Mouse (Mus musculus): Measurements from ENCODE around the gene Itch.
"Not testable (repeated sequence)": the region's sequence is repeated elsewhere in the genome, so short reads cannot be mapped to it uniquely, and the experiment has no call there.

Gene Itch

GRCm38 (mm10) chr2:155115216-155115830 is 18.0 kb upstream of the Itch start:
- H3K27me3 ChIP-seq (ENCODE audit: control insufficient read depth, insufficient read depth, low read length, poor library complexity, severe bottlenecking) = no peaks in the 10 kb centered on the region
- H3K36me3 ChIP-seq (ENCODE audit: control insufficient read depth, insufficient read depth, low read length, poor library complexity, severe bottlenecking) = no peaks in the 10 kb centered on the region
- DNase-seq (ENCODE audit: low read depth, low spot score) = no peak

DNA sequence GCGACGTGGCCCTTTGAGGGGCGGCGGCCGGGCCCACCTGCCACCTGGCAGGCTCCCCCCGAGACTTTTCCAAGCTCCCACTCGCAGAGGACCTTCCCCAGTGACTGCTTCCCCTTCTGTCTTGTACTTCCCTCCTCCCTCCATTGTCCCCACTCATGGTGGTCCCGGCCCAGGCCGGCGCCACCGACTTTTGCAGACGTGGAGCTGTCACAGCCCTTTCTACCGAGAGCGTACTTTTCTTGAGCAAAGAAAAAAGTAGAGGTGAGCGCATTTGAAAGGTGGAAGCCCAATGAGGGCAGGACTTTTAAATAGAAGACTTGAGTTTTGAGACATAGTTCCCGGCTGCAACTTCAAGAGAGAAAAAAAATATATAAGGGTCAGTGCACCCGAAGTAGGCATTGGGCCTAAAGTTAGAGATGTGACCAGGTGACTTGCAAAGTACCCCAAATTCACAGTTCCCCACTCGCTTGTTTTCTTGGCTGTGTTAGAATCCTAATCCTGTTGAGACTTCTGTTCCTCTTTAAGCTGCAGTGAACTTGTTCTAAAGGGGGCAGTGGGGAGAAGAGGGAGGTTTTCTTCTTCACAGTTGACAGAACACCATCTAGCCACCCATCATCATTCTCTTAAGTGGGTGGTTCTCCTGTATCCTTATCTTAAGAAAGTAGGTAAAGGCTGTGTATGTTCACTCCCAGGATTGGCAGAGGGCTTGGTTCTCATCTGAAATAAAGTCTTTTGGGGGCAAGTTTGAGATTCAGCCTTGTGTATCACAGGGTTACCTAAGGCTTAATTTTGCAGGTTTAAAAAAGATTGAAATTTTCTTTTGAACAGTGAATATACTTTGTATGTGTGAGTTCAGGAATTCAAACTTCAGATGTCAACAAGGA is 910 bp downstream of the Itch start:
- no peaks in the 10 kb centered on the region; the same call in 1 of the 2 replicates for H3K36me3 ChIP-seq (ENCODE audit: control insufficient read depth, insufficient read depth, low read length, poor library complexity, severe bottlenecking)
- no peaks in the 10 kb centered on the region for H3K27me3 ChIP-seq (ENCODE audit: control insufficient read depth, insufficient read depth, low read length, poor library complexity, severe bottlenecking)
- DNase-seq (ENCODE audit: low read depth, low spot score) = peak; percentile 46

- no peaks in the 10 kb centered on the region for H3K27me3 ChIP-seq (ENCODE audit: control insufficient read depth, insufficient read depth, low read length, poor library complexity, severe bottlenecking)
- no peaks in the 10 kb centered on the region; the same call in 1 of the 2 replicates for H3K36me3 ChIP-seq (ENCODE audit: control insufficient read depth, insufficient read depth, low read length, poor library complexity, severe bottlenecking)
- DNase-seq (ENCODE audit: low read depth, low spot score) = peak; percentile 26
Measured at GRCm38 (mm10) chr2:155135092-155135491, 1.8 kb downstream of the Itch start.

DNA sequence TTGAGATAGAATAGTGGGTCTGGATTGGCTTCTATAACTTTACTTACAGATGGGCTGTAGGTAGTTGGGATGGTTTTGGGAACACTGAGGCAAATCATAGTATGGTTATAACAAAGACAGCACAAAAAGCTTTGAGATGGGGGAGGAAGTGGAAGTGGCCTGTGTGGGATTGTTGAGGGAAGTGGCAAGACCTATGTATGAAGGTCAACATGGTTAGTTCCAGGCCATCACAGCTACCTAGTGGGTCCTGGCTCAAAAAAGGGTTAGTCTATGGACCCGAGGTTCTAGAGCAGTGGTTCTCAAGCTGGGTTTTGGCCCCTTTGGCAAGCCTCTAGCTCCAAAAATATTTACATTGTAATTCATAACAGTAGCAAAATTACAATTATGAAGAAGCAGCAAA is 2.2 kb downstream of the Itch start:
- peak; percentile 24 for DNase-seq (ENCODE audit: low read depth, low spot score)
- H3K27me3 ChIP-seq (ENCODE audit: control insufficient read depth, insufficient read depth, low read length, poor library complexity, severe bottlenecking) = no peaks in the 10 kb centered on the region
- no peaks in the 10 kb centered on the region; the same call in 1 of the 2 replicates for H3K36me3 ChIP-seq (ENCODE audit: control insufficient read depth, insufficient read depth, low read length, poor library complexity, severe bottlenecking)

- DNase-seq (ENCODE audit: low read depth, low spot score) = no peak
- H3K36me3 ChIP-seq (ENCODE audit: control insufficient read depth, insufficient read depth, low read length, poor library complexity, severe bottlenecking) = peaks cover 2% of the 10 kb centered on the region
- H3K27me3 ChIP-seq (ENCODE audit: control insufficient read depth, insufficient read depth, low read length, poor library complexity, severe bottlenecking) = no peaks in the 10 kb centered on the region
Measured at GRCm38 (mm10) chr2:155140986-155141385, 7.7 kb downstream of the Itch start.

- Histone ChIP-seq H3K36me3 (ENCODE audit: control insufficient read depth, insufficient read depth, low read length, poor library complexity, severe bottlenecking) (peaks cover 2% of the 10 kb centered on the region), H3K27me3 (ENCODE audit: control insufficient read depth, insufficient read depth, low read length, poor library complexity, severe bottlenecking) (no peaks in the 10 kb centered on the region)
- no peak for DNase-seq (ENCODE audit: low read depth, low spot score)
Measured at GRCm38 (mm10) chr2:155142025-155142555, 8.8 kb downstream of the Itch start.

DNA sequence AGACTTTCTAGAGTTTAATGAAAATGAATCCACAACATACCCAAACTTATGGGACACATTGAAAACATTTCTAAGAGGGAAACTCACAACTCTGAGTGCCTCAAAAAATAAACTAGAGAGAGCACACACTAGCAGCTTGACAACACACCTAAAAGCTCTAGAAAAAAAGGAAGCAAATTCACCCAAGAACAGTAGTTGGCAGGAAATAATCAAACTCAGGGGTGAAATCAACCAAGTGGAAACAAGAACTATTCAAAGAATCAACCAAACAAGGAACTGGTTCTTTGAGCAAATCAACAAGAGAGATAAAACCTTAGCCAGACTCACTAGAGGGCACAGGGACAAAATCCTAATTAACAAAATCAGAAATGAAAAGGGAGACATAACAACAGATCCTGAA is 16.0 kb downstream of the Itch start:
- H3K36me3 ChIP-seq (ENCODE audit: control insufficient read depth, insufficient read depth, low read length, poor library complexity, severe bottlenecking); H3K27me3 ChIP-seq (ENCODE audit: control insufficient read depth, insufficient read depth, low read length, poor library complexity, severe bottlenecking): not testable (repeated sequence)
- peak; percentile 49 for DNase-seq (ENCODE audit: low read depth, low spot score)

DNA sequence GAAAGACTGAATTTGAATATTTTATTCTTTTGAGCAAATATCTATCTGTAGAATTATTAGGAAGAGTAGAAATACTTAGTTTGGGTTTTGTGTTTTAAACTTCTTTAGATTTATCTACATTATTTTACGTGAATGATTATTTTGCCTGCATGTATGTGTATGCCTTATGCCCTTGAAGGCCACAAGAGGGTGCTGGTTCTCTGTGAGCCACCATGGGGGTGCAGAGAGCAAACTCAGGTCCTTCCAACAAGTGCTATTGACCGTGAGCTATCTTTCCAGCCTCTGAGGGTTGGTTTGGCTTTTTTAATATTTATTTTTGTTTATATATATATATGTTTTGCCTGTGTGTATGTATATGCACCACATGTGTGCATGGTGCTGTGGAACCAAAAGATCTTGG is 74.1 kb downstream of the Itch start:
- peak; percentile 70 for DNase-seq (ENCODE audit: low read depth, low spot score)
- H3K36me3 ChIP-seq (ENCODE audit: control insufficient read depth, insufficient read depth, low read length, poor library complexity, severe bottlenecking) = peaks cover 15% of the 10 kb centered on the region; the same call in 1 of the 2 replicates
- H3K27me3 ChIP-seq (ENCODE audit: control insufficient read depth, insufficient read depth, low read length, poor library complexity, severe bottlenecking) = no peaks in the 10 kb centered on the region

DNA sequence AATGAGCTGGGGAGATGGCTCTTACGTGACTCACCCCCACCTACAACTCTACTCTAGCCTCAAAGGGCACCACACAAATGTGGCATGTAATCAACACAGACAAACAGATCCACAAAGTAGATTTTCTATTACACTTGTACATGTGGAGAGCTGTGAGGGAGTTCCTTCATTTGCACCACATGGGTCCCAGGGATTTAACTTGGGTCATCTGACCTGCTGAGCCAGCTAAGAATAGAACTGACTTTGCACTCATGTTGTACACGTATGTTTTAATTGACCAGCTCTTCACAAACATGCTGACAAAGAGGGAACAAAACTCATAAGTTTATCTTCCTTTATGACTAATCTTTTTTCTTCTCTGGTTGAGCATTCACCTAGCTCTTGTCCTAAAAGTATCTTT is 89.8 kb downstream of the Itch start:
- no peak for DNase-seq (ENCODE audit: low read depth, low spot score)
- Histone ChIP-seq H3K36me3 (ENCODE audit: control insufficient read depth, insufficient read depth, low read length, poor library complexity, severe bottlenecking) (peaks cover 10% of the 10 kb centered on the region), H3K27me3 (ENCODE audit: control insufficient read depth, insufficient read depth, low read length, poor library complexity, severe bottlenecking) (no peaks in the 10 kb centered on the region)

GRCm38 (mm10) chr2:155224721-155225120 is 91.4 kb downstream of the Itch start:
- peaks cover 8% of the 10 kb centered on the region for H3K36me3 ChIP-seq (ENCODE audit: control insufficient read depth, insufficient read depth, low read length, poor library complexity, severe bottlenecking)
- no peak for DNase-seq (ENCODE audit: low read depth, low spot score)
- no peaks in the 10 kb centered on the region for H3K27me3 ChIP-seq (ENCODE audit: control insufficient read depth, insufficient read depth, low read length, poor library complexity, severe bottlenecking)

DNA sequence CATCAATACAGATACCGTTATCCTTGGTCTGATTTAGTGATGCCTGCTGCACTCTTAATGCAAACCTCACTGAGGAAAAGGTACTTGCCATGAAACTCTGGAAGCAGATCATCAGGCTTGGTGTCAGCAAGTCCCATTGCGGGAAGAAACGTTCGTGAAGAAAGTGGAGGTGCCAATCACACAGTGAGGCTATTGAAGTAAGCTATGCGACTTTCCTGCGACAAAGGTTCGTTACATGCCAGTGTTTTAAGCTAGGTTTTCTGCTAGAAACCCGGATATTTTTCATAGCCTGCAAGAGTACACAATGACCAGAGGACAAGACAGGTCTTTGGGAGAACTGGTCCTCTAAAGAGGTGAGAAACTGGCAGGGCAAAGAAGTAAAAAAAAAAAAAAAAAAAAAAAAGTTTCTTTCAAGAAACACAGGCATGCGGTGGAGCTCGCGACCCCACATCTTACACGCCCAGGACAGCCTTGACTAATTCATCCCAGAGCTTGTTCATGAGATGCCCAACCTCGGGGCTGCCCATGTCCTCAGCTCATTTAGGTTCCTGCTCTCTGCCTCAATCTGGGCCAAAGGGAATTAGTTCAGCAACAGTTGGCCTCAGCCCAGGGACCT is 102.5 kb downstream of the Itch start:
- no peaks in the 10 kb centered on the region for H3K27me3 ChIP-seq (ENCODE audit: control insufficient read depth, insufficient read depth, low read length, poor library complexity, severe bottlenecking)
- DNase-seq (ENCODE audit: low read depth, low spot score) = peak; percentile 11
- no peaks in the 10 kb centered on the region; the same call in 1 of the 2 replicates for H3K36me3 ChIP-seq (ENCODE audit: control insufficient read depth, insufficient read depth, low read length, poor library complexity, severe bottlenecking)

GRCm38 (mm10) chr2:155236362-155236992 is 103.2 kb downstream of the Itch start, which contains the start of gene Dynlrb1:
Gene Dynlrb1 (plus strand): TSS chr2:155236533.
- peak; percentile 95 for DNase-seq (ENCODE audit: low read depth, low spot score)
- no peaks in the 10 kb centered on the region; the same call in 1 of the 2 replicates for H3K36me3 ChIP-seq (ENCODE audit: control insufficient read depth, insufficient read depth, low read length, poor library complexity, severe bottlenecking)
- H3K27me3 ChIP-seq (ENCODE audit: control insufficient read depth, insufficient read depth, low read length, poor library complexity, severe bottlenecking) = no peaks in the 10 kb centered on the region

DNA sequence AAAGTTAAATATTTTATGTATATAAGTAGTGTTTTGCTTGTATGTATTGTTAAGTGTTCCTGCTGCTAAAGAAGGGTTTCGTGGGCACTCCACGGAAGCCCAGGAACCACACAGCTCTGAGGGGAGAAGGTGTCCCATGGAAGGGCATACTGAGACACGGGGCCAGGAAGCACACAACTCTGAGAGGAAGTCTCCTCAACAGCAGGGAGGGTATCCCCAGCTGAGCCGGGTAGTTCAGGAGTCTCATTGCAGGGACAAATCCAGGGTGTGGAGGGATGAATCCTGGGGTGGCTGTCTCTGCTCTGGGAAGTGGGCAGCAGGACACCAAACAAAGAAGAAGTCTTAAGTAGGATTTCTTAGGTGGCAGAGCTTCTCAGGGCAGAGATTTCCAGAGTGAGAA is 104.0 kb downstream of the Itch start:
- no peaks in the 10 kb centered on the region for H3K27me3 ChIP-seq (ENCODE audit: control insufficient read depth, insufficient read depth, low read length, poor library complexity, severe bottlenecking)
- no peaks in the 10 kb centered on the region; the same call in 1 of the 2 replicates for H3K36me3 ChIP-seq (ENCODE audit: control insufficient read depth, insufficient read depth, low read length, poor library complexity, severe bottlenecking)
- peak; percentile 8 for DNase-seq (ENCODE audit: low read depth, low spot score)

DNA sequence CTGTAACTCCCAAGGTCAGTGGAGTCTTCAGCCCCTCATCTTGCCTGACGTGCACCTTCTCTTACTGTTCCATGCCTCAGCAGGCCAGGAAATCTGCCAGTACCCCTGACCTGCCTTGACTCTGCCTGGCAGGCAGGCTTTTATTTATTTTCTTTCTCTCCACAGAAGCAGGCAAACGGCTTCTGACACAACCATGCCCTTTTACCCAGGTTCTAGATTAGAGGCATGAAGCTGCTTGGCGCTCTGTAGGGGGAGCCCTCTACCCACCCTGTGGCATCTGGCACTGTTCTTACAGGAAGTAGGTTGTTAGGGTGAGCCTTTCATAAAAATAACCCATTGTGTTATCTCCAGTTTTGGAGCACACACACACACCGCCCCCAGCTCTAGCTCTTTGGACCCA is 107.6 kb downstream of the Itch start:
- Histone ChIP-seq H3K27me3 (ENCODE audit: control insufficient read depth, insufficient read depth, low read length, poor library complexity, severe bottlenecking) (no peaks in the 10 kb centered on the region), H3K36me3 (ENCODE audit: control insufficient read depth, insufficient read depth, low read length, poor library complexity, severe bottlenecking) (peaks cover 3% of the 10 kb centered on the region)
- DNase-seq (ENCODE audit: low read depth, low spot score) = peak; percentile 75

All from splenic B cell, adult 2 months (primary cell).